Mouse (Mus musculus) ES-Bruce4 (cell line): ENCODE measurements around the gene Olfr61.

Experiments used
- CTCF ChIP-seq: IDR thresholded peaks from one replicate; pipeline ENCODE4 v1.8.1; 2011; ENCODE audit warnings: low read depth, low read length
- EP300 ChIP-seq: IDR thresholded peaks from 2 replicates; pipeline ENCODE4 v1.6.1; 2011; ENCODE audit warnings: low read depth, low read length; ENCODE audit not compliant: insufficient read depth

GRCm38 (mm10) chr7:140659630-140660029 is 30.9 kb downstream of the Olfr61 start, which contains the start of gene Olfr539:
- no peak for TF ChIP-seq CTCF
- TF ChIP-seq EP300 = no peak
